Mouse (Mus musculus) spleen, postnatal 10 days (tissue): ENCODE results near the gene Gpatch2.

ENCODE experiments used
- DNase-seq, 2 experiments: peaks; one replicate each; pipeline ENCODE4 v3.0.0; 2021 to 2022; ENCODE audit warnings: low spot score in 2 of 2

Gpatch2 gene

DNA sequence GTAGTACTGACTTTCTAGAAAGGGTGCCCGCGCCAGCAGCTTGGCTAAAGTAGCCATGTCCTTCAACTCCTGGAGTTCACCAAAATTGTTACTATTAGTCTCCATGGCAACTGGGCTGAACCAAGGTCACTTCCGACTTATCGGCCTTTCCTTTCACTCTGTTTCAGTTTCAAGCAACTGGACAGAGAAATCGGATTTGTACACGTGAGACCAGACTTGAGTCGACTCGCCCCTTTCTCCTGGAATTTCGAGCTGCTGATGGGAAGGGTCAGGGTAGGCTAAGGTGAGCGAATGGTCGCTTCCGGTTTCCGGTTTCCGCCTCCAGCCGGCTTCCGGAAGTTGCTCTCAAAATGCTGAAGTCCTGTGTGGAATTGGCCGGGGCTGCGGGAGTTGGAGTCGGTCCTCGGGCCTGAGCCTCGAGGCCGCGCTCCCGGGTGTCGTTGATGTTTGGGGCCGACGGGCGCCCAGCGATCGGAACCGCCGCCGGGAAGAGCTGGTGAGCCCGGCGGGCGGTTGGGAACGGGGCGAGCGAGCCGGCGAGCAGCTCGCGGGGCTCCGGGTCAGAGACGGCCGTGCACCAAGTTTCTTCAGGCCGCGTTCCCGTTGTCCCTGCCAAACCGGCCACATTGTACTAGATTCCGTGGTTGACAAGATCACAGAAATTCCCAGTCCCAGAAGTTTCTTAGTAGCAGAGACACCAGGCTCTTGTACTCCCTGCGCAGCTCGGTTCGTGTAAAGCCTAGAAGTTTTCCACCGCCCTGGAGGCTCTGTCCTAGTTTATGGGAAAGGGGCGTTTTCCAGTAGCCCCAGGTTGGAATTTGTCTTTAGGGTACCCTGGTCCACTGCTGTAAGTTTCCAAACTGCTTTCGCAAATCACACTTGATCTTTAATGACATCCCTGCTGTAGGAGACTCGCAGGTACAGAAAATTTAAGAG lies at the start of gene Gpatch2, which contains the start of gene Spata17:
TSS of gene Gpatch2 (plus strand) at position 328 of the 936 bp plus-strand sequence.
TSS of gene Spata17 (minus strand) at position 285 of the 936 bp plus-strand sequence.
- peak; percentile 60 to 76 for DNase-seq

DNA sequence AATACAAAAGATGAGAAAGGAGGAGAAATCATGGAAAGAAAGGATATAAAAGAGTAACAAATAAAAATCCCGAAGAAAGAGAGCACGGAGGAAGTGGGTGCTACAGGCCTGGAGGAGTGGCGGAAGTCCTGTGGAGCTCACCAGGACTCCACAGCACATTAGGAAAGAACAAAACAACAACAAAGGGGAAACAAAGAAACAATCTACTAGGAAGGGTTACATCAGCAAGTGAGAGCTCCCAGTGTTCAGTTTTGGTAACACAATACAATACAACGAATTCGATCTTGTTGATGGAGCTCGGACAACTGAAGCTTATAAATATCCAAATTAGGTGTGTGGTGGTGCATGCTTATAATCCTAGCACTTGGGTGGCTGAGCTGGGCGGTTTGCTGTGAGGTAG lies 45.7 kb upstream of the Gpatch2 start:
- DNase-seq, result no peak

GRCm38 (mm10) chr1:187170361-187170760 lies 44.9 kb upstream of the Gpatch2 start:
- no peak for DNase-seq

DNA sequence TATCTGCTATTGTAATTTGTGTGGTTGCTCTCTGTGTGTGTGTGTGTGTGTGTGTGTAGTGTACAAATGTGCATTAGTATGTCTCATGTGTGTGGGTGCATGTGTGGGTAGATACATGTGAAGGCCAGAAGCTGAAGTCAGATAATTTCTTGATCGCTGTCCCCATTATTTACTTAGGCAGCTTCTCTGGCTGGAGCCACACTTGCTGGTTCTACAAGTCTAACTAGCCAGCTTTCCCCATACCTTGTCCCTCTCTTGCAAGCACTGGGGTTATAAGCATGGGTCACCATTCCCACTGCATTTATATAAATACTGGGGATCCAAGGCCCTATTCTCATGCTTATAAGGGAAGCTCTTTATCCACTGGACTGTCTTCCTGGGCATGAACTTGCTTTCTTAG lies 39.3 kb upstream of the Gpatch2 start:
- DNase-seq, result no peak

DNA sequence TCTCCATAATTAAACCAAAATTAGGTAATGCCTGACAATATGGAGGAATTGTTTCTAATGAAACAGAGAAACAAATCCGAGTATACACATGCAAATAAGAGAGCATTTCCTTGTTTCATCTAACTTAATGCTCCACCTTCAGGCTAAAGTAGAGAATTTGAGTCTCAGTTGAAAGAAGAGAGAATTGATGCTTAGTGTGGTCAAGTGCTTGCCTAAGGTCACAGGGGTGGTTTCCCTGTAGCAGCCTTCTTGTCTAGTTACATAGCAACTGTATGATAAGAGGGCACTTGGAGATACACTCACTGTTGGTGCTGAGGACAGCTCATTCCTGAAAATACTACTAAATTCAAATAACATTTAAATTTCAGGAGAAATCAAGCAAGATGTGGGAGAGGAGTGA lies 36.8 kb upstream of the Gpatch2 start:
- no peak for DNase-seq

- DNase-seq, result no peak
These were observed 9.8 kb upstream of the Gpatch2 start for GRCm38 (mm10) chr1:187205506-187205905.

GRCm38 (mm10) chr1:187209496-187209895 lies 5.8 kb upstream of the Gpatch2 start:
- no peak for DNase-seq

GRCm38 (mm10) chr1:187210736-187211135 lies 4.6 kb upstream of the Gpatch2 start:
- DNase-seq, result no peak

GRCm38 (mm10) chr1:187216620-187217410 lies 1.5 kb downstream of the Gpatch2 start:
- DNase-seq, result no peak

GRCm38 (mm10) chr1:187220756-187221155 lies 5.4 kb downstream of the Gpatch2 start:
- DNase-seq, result no peak

DNA sequence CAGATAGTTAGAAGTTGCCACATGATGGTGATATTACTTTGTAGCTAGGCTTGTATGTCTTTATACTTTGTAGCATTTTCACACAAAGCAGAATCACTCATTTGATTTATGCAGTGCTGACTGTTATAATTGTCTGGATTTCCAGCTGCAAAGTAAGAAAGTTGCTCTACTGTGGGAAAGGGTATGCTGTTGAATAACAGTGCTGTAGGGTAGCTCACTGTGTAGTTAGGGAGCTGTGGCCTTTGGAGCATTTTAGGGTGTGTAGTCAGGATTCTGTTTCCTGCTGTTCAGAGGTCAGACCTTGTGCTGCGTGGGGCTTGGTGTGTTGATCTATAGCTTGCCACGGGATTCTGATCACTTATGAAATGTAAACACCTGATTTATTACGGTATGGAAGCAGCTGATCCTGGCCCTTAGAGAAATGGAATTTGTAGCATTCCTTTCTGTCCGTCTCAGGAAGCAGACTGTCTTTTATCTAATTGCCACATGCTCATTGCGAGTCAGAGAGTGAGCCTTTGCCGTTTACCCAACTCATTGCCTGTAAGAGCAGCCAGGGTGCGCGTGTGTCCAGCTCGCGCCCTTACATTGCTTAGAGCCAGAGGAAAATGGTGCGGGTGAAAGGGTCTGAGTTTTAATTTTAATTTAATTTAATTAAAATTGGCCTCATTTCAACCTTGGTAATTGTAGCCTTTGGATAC lies 11.2 kb downstream of the Gpatch2 start:
- DNase-seq, result no peak

- no peak for DNase-seq
These were observed 13.3 kb downstream of the Gpatch2 start for GRCm38 (mm10) chr1:187228414-187229146.

DNA sequence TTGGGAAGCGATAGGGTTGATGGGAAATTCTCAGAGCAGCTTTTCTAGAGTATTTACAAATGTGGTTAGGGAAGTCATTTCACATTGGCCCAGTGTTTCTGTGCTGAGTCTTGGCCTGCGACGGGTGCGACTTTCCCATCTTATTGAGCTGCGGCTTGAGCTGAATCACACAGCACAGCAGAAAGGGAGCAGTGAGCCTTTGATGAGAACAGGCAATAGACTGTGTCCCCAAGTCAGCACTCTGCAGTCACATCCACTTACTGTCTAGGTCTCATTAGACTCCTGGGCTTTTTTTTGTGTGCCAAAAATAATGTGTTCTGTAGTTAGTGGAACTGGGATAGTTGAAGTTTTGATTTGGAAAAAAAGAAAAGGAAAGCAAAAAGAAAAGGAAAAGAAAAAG lies 14.9 kb downstream of the Gpatch2 start:
- DNase-seq, result no peak

GRCm38 (mm10) chr1:187232196-187232955 lies 17.1 kb downstream of the Gpatch2 start:
- no peak for DNase-seq

DNA sequence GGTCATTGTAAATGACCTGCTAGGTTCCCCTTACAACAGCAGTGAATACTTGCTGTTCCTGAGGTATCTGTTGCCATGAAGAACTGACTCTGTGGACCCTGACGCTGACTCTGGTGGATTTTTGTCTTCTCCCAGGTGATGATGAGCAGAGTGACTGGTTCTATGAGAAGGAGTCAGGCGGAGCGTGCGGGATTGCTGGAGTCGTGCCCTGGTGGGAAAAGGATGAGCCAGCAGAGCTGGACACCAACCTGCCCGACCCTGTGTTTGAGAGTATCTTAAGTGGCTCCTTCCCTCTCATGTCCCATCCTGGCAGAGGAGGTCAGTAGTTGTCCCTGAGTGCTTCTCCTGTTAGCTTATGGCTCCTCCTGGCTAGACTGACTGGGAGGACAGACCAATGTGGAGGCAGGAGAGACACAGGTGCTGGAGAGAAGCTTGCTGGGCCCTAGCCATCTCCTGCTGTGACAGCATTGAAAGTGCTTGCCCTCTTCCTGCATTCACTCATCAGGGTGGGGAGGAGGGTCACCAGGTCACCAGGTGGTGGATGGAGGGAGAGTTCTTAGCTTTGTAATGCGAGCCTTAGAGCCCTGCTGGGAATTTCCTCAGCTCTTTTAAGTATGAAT lies 17.8 kb downstream of the Gpatch2 start:
- no peak for DNase-seq

- no peak for DNase-seq
These were observed 19.9 kb downstream of the Gpatch2 start for GRCm38 (mm10) chr1:187235161-187235560.

DNA sequence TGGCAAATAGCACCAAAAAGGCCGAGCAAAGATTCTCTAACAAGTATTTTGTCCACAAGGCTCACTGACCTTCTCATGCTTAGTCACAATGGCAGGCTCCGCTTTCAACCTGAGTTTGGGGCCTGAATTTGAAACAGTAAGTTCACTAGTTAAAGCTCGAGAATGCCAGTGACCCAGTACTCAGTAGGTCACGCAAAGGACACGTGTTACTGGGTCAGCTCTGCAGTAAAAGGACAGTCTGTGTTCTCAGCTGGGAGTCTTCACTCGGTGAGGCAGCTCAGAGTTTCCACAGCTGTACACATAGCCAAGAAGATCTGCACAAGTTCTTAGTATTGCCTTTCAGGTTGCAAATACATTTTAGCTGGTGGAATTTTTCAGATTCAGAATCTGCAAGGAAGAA lies 21.0 kb downstream of the Gpatch2 start:
- DNase-seq, result no peak

DNA sequence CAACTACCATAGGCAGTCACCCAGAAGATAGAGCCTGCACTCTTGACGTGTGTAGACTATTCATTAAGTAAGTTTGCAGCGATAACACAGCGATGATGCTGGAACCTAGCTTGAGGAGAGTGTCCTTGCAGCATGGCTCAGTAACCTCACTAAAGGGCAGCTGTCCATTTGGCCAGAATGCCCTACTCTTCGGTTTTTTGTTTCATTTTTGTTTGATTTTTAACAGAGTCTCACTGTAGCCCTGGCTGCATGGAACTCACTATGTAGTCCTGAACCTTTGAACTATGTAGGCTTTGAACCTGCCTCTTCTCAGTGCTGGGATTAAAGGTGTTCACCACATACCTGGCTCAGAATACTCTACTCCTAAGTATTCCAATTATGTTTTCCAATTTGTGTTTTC lies 22.8 kb downstream of the Gpatch2 start:
- DNase-seq, result no peak

DNA sequence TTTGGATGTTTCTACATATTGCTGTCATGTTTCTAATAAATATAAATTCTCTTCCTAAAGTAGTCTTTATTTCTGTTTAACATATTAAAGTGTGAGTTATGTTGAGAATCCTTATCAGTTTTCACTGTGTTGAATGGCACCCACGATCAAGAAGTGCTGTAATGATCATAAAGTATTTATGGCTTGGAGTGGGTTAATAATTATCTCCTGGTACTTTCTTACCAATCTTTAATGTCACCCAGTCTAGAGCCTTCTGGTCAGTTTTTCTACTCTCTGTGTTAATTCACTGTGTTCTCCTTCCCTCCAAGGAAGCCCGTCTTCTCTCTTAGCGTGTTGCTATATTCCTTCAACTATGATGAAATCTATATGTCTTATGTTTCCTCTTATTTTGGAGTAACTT lies 25.0 kb downstream of the Gpatch2 start:
- DNase-seq, result no peak

DNA sequence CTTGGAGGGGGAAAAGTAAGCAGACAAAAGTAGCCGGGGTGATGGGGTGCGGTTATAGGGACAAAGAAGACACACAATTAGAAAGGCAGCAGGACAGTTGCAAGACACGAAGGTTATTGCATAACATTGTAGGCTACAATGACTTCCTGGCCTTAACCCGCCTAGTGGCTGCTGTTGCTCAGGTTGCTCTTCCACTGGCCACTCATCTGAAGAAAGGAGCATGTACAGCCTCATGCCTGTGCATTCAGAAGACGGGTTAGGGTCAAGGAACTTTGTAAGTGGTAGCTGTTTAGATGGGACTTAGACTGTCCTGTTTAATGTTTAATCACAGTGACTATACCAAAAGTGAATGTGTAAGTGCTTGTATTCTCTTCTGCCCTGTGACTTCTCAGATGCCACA lies 26.0 kb downstream of the Gpatch2 start:
- no peak for DNase-seq
